Mouse (Mus musculus) G1E (cell line): Measurements from ENCODE around the gene Gm20425.

Experiments
- CTCF ChIP-seq: IDR thresholded peaks from 2 replicates; pipeline ENCODE4 v1.5.1; 2012; ENCODE audit warnings: low read depth, low read length, inconsistent platforms, mixed read lengths
- GATA1 ChIP-seq: IDR thresholded peaks from 2 replicates; pipeline ENCODE4 v1.6.1; 2012; ENCODE audit warnings: borderline replicate concordance, low read length, inconsistent platforms, mixed read lengths
- GATA2 ChIP-seq: IDR thresholded peaks from 2 replicates; pipeline ENCODE4 v1.6.1; 2012; ENCODE audit warnings: low read depth, low read length, inconsistent platforms, borderline replicate concordance

DNA sequence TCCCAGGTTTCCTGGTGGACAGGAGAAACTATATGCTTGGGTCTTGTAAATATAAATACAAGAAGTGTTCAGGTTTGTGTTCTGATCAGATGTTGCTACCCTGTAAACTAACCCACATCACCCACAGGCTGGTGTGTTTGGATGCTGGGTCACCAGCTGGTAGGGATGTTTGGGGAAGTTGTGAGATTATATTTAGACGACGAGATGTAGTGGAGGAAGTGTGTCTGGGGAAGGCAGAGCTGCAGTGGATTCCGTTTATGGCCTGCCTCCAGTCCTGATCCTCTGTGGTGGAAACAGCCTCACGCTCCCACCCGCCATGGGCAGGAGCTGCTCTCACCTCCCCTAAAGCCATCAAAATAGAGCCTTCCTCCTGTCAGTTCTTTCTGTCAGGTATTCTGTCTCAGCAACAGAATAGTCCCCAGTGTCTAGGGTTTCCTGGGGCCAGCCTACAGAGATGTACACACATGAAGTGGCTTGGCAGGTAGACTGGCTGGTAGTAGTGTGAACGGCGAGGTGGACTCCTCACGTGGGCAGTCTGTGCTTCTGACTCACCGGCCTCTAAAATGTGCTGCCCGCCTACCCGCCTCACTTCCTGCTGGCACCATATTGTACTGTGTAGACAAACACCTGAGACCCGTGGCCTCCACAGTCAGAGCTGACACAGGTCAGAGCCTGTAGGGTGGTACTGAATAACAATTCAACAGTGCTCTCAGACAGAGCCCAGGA is 80.9 kb downstream of the Gm20425 start:
- no peak for TF ChIP-seq CTCF
- no peak for TF ChIP-seq GATA2
- TF ChIP-seq GATA1 = no peak
